Mouse (Mus musculus): ENCODE results near the gene Gm3636. TPM values are rescaled to one million over a fixed set of nuclear protein-coding genes. Genes with fewer than 3 reads are reported as not detected.
"Not testable (repeated sequence)": the region's sequence is repeated elsewhere in the genome, so short reads cannot be mapped to it uniquely, and the experiment has no call there.

The Gm3636 gene
- polyA plus RNA-seq (2015; fragmentation: Nextera tagmentation; extraction: Ambion mirVana), result 15.3 and 17.3 TPM in 2 replicates

- not testable (repeated sequence) for ATAC-seq (ENCODE audit: low FRiP score); H3K27me3 ChIP-seq (replicated peaks); H3K4me2 ChIP-seq; H3K4me3 ChIP-seq (replicated peaks); H3K27ac ChIP-seq (replicated peaks); H3K9me3 ChIP-seq (replicated peaks); H3K4me1 ChIP-seq; H3K9ac ChIP-seq (replicated peaks); H3K36me3 ChIP-seq
- no CpG with 5 or more reads among the region's 2 CpGs for WGBS
Observed at GRCm38 (mm10) chr14:6742232-6742631, at the start of gene Gm3636. TSS of gene Gm3636 (minus strand) at chr14:6742332.

DNA sequence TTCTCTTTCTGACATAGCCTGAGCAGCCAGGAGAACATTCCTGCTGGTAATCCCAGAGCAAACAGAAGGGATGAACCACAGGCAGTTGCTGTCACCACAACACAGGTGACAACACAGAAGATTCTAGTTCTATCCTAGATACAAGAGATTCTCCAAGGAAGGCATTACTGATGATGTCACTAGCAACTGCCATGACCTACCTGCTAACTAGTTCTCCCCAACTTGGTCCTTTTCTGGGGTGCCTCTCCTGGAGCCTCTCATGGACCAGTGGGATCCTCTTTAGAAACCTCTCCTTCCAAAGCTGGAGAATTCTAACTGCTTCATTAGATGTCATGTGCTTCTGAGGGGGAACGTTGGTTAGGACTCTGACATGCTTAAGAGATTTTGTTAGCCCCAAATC lies 32.2 kb upstream of the Gm3636 start, which contains the start of gene Gm8362:
Gm8362 (minus strand) TSS at position 101 of the 400 bp plus-strand sequence.
- not testable (repeated sequence) for H3K9me3 ChIP-seq (replicated peaks); H3K9ac ChIP-seq (replicated peaks); H3K4me3 ChIP-seq (replicated peaks); H3K27ac ChIP-seq (replicated peaks); H3K36me3 ChIP-seq; H3K4me1 ChIP-seq; H3K4me2 ChIP-seq; ATAC-seq (ENCODE audit: low FRiP score); H3K27me3 ChIP-seq (replicated peaks)
- WGBS, result 83% methylated on average over 1 of the region's 1 CpGs

DNA sequence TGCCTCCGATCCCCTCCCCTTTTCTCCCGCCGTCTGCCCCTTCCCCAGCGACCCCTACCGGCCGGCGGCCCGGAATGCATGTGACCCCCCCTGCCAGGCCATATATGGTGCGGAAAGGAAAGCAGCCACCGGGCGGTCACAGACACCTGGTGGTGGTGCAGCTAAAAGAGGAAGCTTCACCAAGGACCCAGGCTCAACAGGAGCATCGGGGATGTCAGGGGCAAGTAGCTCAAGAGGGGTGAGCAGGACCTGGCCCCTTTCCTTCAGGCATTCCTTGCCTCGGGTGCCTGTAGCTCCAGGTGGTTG lies 15.1 kb upstream of the Gm3636 start:
- Histone ChIP-seq H3K4me3 (replicated peaks) (peak overlapping the region; percentile 46), H3K4me2 (peak overlapping the region; percentile 54)
- not testable (repeated sequence) for H3K27ac ChIP-seq (replicated peaks); H3K36me3 ChIP-seq; ATAC-seq (ENCODE audit: low FRiP score); H3K9ac ChIP-seq (replicated peaks); H3K4me1 ChIP-seq; H3K27me3 ChIP-seq (replicated peaks); H3K9me3 ChIP-seq (replicated peaks)
- WGBS, result 0% methylated on average over 3 of the region's 13 CpGs

GRCm38 (mm10) chr14:6756384-6757230 lies 14.5 kb upstream of the Gm3636 start:
- H3K27ac ChIP-seq (replicated peaks), result peak overlapping the region; percentile 28; the same call in 1 of the 2 replicates
- not testable (repeated sequence) for H3K36me3 ChIP-seq; ATAC-seq (ENCODE audit: low FRiP score); H3K9me3 ChIP-seq (replicated peaks); H3K4me1 ChIP-seq; H3K27me3 ChIP-seq (replicated peaks)
- H3K4me3 ChIP-seq (replicated peaks), result peak overlapping the region; percentile 46
- under 1% methylated on average over 37 of the region's 67 CpGs for WGBS
- H3K9ac ChIP-seq (replicated peaks), result peak overlapping the region; percentile 36; the same call in 1 of the 2 replicates
- peak overlapping the region; percentile 54 for H3K4me2 ChIP-seq

GRCm38 (mm10) chr14:6720151-6720550 lies 22.0 kb downstream of the Gm3636 start, which contains the start of gene Gm8050:
TSS of gene Gm8050 (minus strand) at chr14:6720251.
- not testable (repeated sequence) for H3K4me3 ChIP-seq (replicated peaks); H3K9me3 ChIP-seq (replicated peaks); H3K27me3 ChIP-seq (replicated peaks); H3K4me2 ChIP-seq; H3K9ac ChIP-seq (replicated peaks); H3K36me3 ChIP-seq; H3K4me1 ChIP-seq; ATAC-seq (ENCODE audit: low FRiP score); H3K27ac ChIP-seq (replicated peaks)
- WGBS, result 86% methylated on average over 1 of the region's 2 CpGs

Other genes starting within 250 kb of the Gm3636 start
- gene Gm8356, start 205.0 kb downstream of the Gm3636 start, polyA plus RNA-seq (2015; fragmentation: Nextera tagmentation; extraction: Ambion mirVana), result not detected in 2 replicates
- 0.56 and 1.1 TPM in 2 replicates for gene Gm3629, start 151.7 kb downstream of the Gm3636 start, polyA plus RNA-seq (2015; fragmentation: Nextera tagmentation; extraction: Ambion mirVana)
- gene Gm3460, start 119.9 kb downstream of the Gm3636 start, polyA plus RNA-seq (2015; fragmentation: Nextera tagmentation; extraction: Ambion mirVana), result 0.50 and 0.93 TPM in 2 replicates
- 0.10 TPM in 1 of 2 replicates, not detected in the other for gene Gm10251, start 58.2 kb downstream of the Gm3636 start, polyA plus RNA-seq (2015; fragmentation: Nextera tagmentation; extraction: Ambion mirVana)
- 0.28 TPM in 1 of 2 replicates, not detected in the other for gene Gm8050, start 22.1 kb downstream of the Gm3636 start, polyA plus RNA-seq (2015; fragmentation: Nextera tagmentation; extraction: Ambion mirVana)
- not detected in 2 replicates for gene Gm8362, start 32.1 kb upstream of the Gm3636 start, polyA plus RNA-seq (2015; fragmentation: Nextera tagmentation; extraction: Ambion mirVana)
- not detected in 2 replicates for gene Gm3642, start 98.0 kb upstream of the Gm3636 start, polyA plus RNA-seq (2015; fragmentation: Nextera tagmentation; extraction: Ambion mirVana)
- gene Gm3667, start 147.6 kb upstream of the Gm3636 start, polyA plus RNA-seq (2015; fragmentation: Nextera tagmentation; extraction: Ambion mirVana), result 8.5 and 13.0 TPM in 2 replicates
- gene Gm6356, start 231.5 kb upstream of the Gm3636 start, polyA plus RNA-seq (2015; fragmentation: Nextera tagmentation; extraction: Ambion mirVana), result not detected in 2 replicates

Measured in neural tube, embryonic 15.5 days (tissue).